Mouse (Mus musculus) cerebellum, adult (tissue): ENCODE measurements around the gene R3hdm2.

Experiments
- ATAC-seq: cut with Nextera tagmentation; 2 replicates; pipeline ENCODE4 v1.9.2; 2017; ENCODE audit warnings: mild to moderate bottlenecking, moderate library complexity, mixed read lengths; ENCODE audit not compliant: insufficient number of reproducible peaks, low FRiP score, low TSS enrichment

Gene R3hdm2

DNA sequence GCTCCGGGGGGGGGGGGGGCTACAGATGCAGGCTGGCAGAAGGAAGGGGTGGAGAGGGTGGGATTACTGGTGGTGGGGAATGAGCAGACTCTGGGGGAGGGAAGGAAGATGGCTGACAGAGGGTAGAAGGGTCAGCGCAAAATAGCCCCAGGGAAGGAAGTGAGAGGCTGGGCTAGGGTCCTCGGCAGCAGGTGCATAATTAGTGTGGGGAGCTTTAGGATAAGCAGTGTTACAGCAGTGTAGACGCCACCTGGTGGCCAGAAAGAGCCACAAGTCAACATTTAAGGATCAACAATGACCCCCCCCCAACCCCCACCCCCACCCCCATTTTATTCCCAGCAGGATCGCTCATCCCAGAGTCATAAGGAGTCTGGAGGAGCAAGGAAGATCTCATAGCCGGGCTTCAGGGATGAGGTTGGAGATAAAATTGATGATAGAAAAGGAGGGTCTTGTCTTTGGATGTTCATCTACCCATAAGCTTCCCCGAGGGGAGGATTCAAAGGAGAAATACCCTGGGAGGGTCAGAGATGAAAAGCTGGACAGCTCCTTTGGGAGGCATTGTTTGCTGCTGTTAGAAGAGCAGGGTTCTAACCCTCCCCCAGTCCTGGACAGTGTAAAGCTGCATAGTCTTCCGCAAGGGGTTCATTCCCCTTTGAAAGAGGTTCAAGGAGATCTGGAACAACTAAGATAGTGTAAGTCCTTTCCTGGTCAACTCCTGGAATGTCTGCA, 156.6 kb downstream of the R3hdm2 start:
- no peak for ATAC-seq

DNA sequence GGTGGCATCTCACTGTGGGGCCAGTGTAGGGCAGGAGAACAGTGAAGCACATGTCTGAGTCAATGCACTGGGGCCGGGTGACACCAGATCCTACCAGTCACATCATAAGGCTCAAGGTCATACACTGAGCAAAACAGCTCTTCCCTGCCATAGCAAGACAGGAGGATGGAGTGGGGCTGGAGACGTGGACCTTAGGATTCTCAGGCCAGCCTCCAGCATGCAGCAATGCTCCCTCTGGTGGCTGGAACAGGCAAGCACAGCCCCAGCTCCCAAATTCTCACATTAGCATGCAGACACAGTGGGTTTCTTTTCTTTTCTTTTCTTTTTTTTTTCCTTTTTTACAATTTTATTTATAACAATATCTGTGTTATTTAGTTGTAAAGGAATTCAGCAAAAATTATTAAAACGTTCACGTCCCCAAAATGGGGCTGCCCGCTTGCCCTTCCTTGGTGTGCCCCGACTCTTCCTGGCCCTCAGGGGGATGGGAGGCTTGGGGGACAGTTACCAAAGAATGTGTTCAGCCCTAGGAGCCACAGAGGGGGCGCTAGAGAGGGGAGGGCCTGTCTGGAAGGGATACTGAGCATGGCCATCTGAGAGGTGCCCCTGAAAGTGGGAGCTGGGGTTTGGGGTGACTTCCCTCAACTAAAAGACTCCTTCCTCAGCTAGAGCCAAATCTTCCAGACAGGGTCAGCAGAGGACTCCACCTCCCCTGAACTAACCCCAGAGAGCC, 157.9 kb downstream of the R3hdm2 start:
- peak; percentile 41; the same call in 1 of the 2 replicates for ATAC-seq

DNA sequence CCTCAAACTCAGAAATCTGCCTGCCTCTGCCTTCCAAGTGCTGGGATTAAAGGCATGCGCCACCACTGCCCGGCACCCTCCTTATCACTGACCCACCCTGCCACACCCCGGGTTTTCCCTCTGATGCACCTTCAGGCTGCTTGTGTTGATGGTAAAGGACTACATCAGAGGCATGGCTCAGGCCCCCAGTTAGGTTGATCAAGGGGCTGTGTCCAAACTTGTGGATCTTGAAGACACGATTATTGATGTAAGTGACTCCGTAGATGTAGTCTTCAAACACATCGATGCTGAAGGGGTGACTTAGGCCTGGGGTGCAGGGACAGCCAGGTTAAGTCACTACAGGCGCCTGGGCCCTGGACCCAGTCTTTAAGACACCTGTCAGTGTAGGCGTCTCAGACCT, 161.4 kb downstream of the R3hdm2 start:
- no peak for ATAC-seq

DNA sequence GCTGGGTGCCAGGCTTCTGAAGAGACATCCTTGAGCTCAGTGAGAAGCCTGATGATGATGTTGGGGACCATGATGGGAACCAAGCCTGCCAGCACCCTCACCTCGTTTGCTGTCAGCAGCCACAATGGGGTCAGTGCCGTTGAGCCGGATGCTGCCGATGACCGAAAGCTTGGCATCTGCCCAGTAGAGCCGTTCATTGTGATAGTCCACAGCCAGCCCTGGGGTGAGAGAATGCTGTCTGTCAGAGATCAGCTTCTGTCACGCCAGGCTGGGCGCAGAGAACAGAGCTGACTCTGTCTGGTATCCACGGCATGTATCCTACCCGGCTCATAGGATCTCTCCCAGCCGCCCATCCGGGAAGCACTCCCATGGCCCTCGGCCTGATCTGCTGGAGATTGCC, 162.0 kb downstream of the R3hdm2 start:
- no peak for ATAC-seq

DNA sequence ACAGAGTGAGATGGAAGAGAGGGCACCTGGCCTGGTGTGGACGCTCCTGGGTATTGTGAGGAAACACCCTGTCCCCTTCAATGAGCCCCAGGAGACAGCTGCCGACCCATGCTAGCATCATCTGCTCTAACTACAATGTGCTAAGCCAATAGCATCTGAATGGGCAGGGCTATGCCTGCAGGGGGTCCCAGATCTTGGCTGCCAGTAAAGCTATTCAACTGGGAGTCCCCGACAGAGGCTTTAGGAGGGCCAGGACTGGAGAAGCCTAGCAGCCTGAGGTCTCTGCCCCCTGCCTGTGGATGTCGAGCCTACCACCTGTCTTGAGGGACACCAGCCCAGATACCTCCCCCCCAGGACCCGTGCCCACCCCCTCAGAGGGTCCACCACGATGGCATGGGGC, 162.6 kb downstream of the R3hdm2 start:
- no peak for ATAC-seq

DNA sequence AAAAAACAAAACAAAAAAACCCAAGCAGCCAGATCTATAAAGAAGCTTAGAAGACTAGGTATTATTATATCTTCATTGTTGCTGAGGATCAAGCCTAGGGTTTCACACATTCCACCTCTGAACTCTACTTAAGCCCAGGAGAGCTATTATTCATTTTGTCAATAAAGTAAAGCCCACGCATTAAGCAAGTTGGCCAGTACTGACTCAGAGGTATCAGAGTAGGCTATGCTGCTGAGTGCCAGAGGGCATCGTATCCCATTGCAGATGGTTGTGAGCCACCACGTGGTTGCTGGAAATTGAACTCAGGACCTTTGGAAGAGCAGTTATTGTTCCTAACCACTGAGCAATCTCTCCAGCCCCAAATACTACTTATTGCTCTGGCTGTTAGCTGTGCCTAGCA, 163.8 kb downstream of the R3hdm2 start:
- ATAC-seq = no peak

DNA sequence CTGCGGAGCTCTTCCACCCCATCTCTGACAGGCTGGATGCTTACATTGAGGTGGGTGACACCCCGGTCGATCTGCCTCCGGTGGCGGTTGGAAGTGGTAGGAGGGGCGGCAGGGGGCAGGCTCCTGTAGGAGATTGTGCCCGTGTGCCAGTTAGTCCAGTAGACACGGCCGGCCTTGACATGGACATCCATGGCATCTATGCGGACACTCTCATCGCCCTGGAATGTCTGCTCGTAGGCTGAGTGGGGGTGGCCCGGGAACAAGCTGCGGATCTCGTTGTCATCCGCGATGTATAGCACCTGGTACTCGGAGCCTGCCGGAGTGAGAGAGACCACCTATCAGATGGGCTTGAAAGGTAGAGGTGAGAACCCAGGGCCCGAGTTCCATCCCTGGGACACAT, 164.2 kb downstream of the R3hdm2 start:
- ATAC-seq = no peak

DNA sequence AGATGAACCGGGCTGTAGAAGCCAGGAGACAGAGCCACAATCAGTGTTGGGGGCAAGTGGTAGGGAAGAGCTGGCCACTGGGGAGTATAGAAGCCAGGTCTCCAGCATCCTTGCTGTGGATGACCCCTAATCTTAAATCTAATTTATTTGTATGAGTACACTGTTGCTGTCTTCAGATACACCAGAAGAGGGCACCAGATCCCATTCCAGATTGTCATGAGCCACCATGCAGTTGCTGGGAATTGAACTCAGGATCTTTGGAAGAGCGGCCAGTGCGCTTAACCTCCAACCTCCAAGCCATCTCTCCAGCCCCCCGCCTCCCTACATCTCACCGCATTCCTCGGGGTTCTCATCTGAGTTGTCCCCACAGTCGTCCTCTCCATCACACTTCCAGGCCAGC, 166.4 kb downstream of the R3hdm2 start:
- no peak for ATAC-seq

DNA sequence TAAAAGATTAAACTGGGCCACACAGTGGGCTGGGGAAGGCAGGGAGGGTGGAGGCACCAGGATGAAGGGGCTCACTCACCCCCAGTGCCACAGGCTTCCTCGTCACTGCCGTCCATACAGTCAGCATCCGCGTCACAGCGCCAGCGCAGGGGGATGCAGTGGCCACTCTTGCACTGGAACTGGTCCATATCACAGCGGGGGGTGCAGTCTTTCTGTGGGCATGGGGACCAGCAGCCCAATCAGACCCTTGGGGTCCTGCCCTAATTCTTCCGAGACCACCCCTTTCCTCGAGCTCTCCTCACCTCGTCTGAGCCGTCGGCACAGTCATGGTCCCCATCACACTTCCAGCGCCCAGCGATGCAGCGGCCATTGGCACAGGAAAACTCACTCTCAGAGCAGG, 168.1 kb downstream of the R3hdm2 start:
- no peak for ATAC-seq
